Mouse (Mus musculus): Measurements from ENCODE around the gene Rer1.

Gene Rer1

DNA sequence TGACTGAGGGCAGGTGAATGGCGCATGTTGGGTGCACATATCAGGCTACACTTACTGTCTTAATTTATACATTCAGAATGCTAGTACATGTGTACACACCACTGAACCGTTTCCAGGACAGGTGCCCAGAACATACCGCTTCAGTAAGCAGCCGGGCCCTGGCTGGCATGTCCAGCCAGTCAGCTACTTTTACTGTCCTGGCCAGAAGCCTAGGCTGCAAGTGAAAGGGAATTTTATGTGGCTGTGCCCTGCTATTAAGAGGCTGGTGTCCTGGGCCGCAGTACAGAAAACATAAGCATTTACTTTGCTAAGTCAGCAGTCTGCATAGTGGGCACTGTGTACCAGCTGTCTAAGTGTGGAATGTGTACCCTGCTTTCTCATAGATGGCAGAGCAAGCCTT, 15.3 kb downstream of the Rer1 start:
- no peak for DNase-seq

DNA sequence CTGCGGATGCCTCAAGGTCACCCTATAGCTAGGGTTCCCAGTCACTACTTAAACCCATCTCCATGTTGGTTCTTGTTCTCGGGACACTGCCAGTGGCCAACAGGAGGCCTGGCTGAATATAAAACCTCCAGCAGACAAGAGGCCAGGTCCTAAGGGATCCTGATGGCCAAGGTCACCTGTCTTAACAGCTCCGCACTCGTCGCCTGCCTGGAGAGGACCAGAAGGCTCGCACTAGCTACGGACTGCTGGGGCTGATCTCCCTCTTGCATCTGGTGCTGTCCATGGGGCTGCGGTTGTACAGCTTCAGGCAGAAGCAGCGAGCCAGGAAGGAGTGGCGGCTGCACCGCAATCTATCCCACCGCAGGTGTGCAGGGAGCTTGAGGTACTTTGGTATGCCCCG, 16.0 kb downstream of the Rer1 start:
- no peak for DNase-seq

DNA sequence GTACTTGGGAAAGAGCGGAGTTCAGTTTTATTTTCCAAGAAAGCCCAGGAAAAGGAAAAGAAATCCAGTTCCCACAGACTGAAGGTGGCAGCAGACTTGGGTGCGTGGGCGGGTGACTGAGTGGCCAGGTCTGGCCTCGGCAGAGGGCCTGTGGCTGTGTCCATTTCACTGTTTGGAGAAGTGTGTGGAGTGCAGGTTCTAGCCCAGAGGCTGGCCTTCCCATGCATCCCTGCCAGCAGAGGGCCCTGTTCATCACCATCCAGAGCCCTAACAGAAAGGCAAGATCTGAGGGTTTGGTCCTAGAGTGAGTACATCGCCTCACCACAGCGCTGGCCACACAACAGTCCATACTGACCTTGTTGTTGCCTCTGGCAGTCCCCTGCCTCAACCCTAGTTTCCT, 17.0 kb downstream of the Rer1 start:
- peak in 1 of 2 experiments; percentile 29 for DNase-seq

DNA sequence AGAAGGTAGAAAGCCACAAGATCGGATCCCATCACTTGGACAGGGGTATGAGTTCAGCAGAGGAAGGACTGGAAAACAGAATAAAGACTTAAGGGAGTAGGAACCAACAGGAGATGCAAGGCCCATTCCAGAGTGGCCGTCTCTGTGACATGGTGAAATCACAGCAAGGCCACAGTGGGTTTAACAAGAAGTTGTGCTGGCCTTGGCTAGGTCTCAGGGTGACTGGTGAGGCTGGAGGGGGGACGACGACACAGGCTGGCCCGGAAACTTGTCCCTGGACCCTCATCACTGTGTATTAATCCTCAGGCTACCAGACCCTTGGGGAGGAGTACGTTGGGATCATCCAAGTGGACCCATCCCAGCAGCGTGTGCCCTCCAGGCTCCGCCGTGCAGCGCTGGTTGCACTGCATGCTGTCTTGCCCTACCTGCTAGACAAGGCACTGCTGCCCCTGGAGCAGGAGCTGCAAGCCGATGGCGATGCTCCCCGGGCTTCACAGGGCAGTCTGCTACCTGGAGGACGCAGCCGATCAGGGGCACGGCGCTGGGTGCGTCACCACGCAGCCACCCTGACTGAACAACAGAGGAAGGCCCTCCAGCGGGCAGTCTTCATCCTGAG, 17.7 kb downstream of the Rer1 start:
- no peak for DNase-seq

DNA sequence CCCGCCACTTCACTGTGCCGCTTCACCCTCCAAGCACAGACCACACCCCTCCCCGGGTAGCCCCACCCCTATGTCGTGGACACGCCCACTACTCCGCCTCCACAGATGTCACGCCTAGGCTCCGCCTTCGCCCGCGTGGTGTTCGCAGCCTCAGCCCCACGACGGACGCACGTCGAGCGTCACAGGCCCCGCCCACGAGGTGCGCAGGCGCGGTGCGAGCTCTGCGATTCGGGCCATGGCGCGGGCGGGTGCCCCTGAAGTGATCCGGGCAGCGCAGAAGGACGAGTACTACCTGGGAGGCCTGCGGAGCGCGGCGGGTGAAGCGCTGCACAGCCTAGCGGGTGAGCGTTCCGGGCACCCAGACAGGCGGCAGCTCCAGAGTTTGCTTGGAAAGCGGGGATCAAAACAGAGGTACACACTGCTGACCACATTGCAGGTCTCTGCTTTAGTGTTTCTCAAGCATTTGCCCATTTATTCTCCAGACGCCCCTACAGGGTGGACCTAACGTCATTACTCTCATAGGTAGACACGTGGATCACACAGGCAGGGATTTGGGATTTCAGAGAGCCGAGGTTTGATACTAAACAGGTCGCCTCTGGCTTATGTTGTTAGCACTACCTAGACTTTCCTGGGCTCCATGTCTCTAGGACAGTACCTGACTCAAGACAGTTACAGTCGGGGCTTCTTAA, 19.2 kb downstream of the Rer1 start, which contains the start of gene Pex10:
Gene Pex10 (plus strand): TSS at position 183 of the 689 bp plus-strand sequence.
- DNase-seq, result peak; percentile 97 to 98

DNA sequence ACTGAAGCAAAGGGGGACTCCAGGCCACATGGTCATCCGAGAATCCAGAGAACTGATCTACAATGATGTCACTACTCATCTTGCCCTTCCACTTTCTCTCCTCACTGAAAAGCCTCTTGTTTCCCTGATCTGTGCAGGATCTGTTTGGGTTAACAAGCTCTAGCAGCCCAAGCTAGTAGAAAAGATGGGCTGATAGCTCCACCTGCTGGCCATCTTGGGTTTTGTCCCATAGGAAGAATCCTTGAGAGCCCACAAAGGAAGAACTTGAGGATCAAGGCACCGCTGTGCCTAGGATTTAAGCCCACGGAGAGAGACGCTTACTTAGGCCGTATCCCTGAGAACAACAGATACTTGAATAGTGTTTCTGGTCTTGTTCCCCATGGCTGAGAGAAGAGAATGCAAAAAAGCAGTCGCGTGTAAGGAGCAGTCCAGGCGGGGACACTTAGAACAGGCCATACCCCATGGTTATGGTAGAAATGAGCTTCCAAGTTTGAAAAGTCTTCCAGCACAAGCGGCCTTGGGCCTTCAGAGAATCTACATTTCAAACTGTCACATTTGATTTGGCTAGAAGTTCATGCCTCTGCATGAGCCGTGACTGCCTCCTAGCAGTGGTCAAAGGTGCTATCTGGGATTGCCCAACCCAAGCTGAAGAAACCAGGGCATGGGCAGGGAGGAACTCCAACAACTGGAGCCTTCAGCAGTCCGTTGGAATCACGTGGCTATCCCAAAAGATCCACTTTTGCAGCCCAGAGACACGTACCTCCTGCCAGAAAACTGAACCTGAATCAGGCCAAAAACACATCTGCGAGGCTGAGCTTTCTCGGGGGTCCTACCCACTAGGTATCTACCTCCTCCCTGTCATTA, 20.0 kb downstream of the Rer1 start:
- DNase-seq, result peak; percentile 81 to 90

DNA sequence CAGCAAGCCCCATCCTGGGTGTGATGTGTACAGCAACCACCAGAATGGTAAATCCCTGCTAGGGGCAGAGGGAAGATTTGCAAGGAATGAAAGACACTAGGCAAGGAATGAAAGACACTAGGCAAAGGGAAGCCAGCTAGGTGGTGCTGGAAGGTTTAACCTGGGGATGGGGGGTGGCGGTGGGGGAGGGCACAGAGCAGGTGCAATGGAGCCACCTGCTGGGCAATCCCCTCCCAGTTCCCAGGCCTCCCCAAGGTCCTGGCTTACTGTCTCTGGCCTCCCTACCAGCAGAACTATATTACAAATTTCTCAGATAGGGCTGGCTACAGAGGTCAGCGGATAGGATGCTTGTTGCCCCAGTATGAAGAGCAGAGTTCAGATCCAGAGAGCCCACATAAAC, 21.7 kb downstream of the Rer1 start:
- no peak for DNase-seq

- peak; percentile 68 to 82 for DNase-seq
Observed at GRCm38 (mm10) chr4:155063895-155064294, 22.3 kb downstream of the Rer1 start.

GRCm38 (mm10) chr4:155058325-155058724, 27.9 kb downstream of the Rer1 start:
- DNase-seq, result no peak

DNA sequence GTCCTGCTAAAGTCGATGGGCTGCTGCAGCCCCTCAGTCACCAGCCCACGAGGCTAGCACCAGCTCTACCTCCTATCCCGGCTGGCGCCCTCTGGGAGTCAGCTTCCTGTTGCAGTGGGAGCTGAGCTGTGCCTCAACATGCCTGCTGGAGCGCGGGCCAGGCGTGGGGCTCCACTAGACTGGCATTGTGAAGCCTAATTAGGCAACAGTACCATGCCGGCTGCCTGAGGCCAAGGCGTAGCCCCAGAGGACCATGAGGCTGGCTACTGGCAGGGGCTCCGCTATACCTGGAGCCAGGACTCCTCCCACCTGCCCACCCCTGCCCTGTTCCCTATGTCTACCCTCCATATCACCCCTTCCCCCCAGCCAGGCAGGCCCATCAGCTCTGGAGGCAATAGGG, 29.5 kb downstream of the Rer1 start, which contains the start of gene Plch2:
Gene Plch2 (minus strand): TSS at position 61 of the 400 bp plus-strand sequence.
- no peak for DNase-seq

- no peak for DNase-seq
Observed at GRCm38 (mm10) chr4:155050116-155050515, 36.1 kb downstream of the Rer1 start.

DNA sequence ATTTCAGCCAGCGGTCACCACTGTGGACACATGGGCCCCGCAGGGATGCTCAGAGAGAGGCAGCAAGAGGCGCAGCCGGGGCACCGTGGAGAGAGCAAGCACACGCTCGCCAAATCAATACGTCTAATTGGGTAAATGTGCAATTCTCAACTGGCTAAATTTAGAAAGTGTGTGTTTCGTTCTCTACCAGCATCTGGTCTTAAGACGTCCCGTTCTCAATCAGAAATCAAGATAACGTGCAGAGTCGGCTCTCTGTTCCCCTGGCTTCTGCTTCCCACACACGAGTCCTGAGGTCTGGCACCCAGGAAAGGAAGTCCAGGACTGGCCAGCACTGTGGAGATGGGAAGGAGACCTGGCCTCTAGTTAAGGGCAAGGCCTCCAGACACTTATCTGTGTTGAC, 39.5 kb downstream of the Rer1 start:
- DNase-seq, result no peak

- DNase-seq, result no peak
Observed at GRCm38 (mm10) chr4:155043289-155043625, 42.9 kb downstream of the Rer1 start.

DNA sequence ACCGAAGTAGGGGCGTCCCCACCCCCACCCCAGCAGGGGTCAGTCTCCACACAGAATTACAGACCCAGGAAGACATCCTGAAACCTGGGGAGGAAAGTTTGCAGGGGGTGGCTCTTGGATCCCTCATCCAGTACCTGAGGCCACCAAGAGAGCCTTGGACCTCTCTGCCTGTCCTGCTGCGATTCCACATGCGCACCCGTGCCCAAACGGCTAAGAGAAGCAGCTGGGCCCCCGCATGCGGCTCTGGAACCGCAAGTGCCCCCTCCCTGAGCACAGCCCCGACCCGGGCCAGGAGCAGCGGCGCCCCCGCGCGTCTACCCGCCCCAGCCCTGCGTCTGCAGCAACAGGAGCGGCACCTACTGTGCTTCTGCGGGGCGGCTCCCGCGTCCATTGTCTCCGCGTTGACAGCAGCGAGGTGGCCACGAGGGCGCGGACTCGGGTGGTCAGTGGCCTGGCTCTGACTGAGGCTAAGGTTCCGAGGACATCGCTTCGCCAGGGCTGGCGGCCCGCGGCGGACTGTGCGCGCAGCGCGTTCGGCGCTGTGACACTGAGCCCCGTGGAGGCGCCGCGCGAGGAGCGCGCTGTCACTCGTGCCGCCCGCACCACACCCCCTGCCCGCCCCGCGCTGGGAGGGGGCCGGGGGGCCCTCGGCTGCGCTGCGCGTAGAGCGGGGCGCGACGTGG, 43.4 kb downstream of the Rer1 start:
- no peak for DNase-seq

GRCm38 (mm10) chr4:155040696-155041095, 45.5 kb downstream of the Rer1 start:
- no peak for DNase-seq

DNA sequence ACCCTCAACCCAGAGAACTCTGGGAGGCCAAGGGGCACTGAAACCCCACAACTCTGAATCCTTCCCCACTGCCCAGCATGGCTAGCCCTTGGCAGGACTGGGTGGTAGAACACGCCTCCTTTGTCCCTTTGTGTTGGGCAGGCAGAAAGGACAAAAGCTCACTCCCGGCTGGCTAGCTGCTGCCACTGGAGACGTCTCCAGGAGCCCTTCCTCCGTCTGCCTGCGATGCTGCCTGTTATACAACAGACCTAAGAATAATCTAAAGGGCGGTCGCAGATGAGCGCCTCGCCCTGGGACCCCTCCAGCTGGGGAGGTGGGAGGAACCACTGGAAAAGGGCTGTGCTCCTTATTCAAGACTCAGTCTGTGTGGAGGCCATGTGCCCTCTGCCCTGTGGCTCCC, 46.0 kb downstream of the Rer1 start:
- DNase-seq, result no peak

DNA sequence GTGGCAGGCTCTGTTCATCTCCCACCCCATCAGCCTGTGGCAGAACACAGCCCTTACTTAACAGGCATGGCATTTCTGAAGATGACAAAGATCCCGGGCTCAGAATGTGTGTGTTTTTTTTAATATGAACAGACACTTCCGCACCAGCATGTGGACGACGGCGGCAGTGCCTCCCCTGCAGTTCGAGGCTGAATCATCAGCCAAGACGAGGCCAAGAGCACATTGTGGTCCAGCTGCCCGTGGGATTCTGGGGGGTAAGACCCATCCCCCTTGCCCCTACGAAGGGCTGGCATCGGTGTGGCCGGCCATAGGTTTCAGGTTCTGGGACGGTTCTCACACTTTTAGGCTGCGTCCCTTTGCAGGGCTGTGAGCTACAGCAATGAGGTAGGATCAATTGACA, 51.4 kb downstream of the Rer1 start:
- no peak for DNase-seq

GRCm38 (mm10) chr4:155034202-155034601, 52.0 kb downstream of the Rer1 start:
- DNase-seq, result no peak

DNA sequence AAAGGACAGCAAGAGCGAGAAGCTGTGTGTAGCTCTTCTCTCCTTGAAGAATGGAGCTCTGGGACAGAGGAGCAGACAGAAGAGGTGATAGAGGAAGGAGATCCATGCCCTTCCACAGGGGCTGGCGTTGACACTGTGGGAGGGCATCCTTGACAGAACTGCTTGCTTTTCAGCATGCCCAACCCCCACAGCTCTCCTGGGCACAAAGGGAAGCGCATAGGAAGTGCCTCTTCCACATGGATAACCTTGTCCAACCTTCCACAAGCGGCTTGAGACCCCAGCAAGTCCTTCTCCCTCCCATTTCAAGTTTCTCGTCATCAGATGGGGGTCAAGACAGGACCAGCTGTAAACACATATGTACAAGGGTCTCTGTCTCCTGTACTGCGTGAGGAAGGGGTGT, 53.1 kb downstream of the Rer1 start:
- no peak for DNase-seq

GRCm38 (mm10) chr4:155024170-155025010, 61.8 kb downstream of the Rer1 start:
- no peak for DNase-seq

Measured in lung, postnatal 4 days (tissue).